Mouse (Mus musculus) ES-Bruce4 (cell line): ENCODE data around the gene Lmtk3. TPM values are rescaled to one million over a fixed set of nuclear protein-coding genes. Genes with fewer than 3 reads are reported as not detected.

ENCODE experiments used
- H3K27ac ChIP-seq: 2 replicates; pipeline ENCODE4 v1.5.1; 2012; ENCODE audit warnings: low read length, inconsistent platforms; ENCODE audit not compliant: insufficient read depth
- H3K27me3 ChIP-seq: 2 replicates; pipeline ENCODE4 v1.6.1; 2012; ENCODE audit warnings: mild to moderate bottlenecking, low read length, inconsistent platforms; ENCODE audit not compliant: control insufficient read depth, poor library complexity, insufficient read depth, severe bottlenecking
- H3K36me3 ChIP-seq: 2 replicates; pipeline ENCODE4 v1.6.1; 2012; ENCODE audit warnings: inconsistent platforms, mild to moderate bottlenecking, low read length, moderate library complexity; ENCODE audit not compliant: control insufficient read depth, poor library complexity, insufficient read depth, severe bottlenecking
- H3K4me1 ChIP-seq: one replicate; pipeline ENCODE4 v1.8.1; 2011; ENCODE audit warnings: low read length; ENCODE audit not compliant: control insufficient read depth, insufficient read depth
- H3K4me3 ChIP-seq: 2 replicates; pipeline ENCODE4 v1.5.1; 2011; ENCODE audit warnings: low read depth, mild to moderate bottlenecking, low read length
- H3K9ac ChIP-seq: 2 replicates; pipeline ENCODE4 v1.6.1; 2012; ENCODE audit warnings: low read depth, mild to moderate bottlenecking, inconsistent platforms; ENCODE audit not compliant: poor library complexity, severe bottlenecking
- H3K9me3 ChIP-seq: replicated peaks from 2 replicates; pipeline ENCODE4 v1.6.1; 2012; ENCODE audit warnings: mild to moderate bottlenecking, low read length, inconsistent platforms; ENCODE audit not compliant: control insufficient read depth, poor library complexity, insufficient read depth, severe bottlenecking
- CTCF ChIP-seq: IDR thresholded peaks from one replicate; pipeline ENCODE4 v1.8.1; 2011; ENCODE audit warnings: low read depth, low read length
- EP300 ChIP-seq: IDR thresholded peaks from 2 replicates; pipeline ENCODE4 v1.6.1; 2011; ENCODE audit warnings: low read depth, low read length; ENCODE audit not compliant: insufficient read depth
- POLR2A ChIP-seq: IDR thresholded peaks from one replicate; pipeline ENCODE4 v1.8.1; 2011; ENCODE audit warnings: low read length; ENCODE audit not compliant: insufficient read depth
- polyA plus RNA-seq: library from polyadenylated mRNA; stranded (reverse); fragments of >200 nt; gene quantifications from 2 replicates; pipeline ENCODE4 v1.2.4, GENCODE M21; 2011; ENCODE audit warnings: low read depth; ENCODE audit not compliant: missing spikeins, insufficient read depth, insufficient read length

Lmtk3 gene
- polyA plus RNA-seq, 1 experiment = 9.6 TPM

GRCm38 (mm10) chr7:45814841-45815240 is 31.3 kb downstream of the Lmtk3 start:
- Histone ChIP-seq H3K9ac (no peak overlapping the region), H3K27me3 (no peaks in the 10 kb centered on the region), H3K4me3 (no peak overlapping the region), H3K9me3 (no peaks in the 10 kb centered on the region), H3K4me1 (no peaks in the 10 kb centered on the region), H3K36me3 (peaks cover 23% of the 10 kb centered on the region), H3K27ac (no peak overlapping the region)
- TF ChIP-seq POLR2A (no peak), CTCF (no peak), EP300 (no peak)

- H3K9ac ChIP-seq = no peak overlapping the region
- TF ChIP-seq CTCF = no peak
- TF ChIP-seq EP300 = no peak
- no peak for TF ChIP-seq POLR2A
- H3K27me3 ChIP-seq = no peaks in the 10 kb centered on the region
- no peak overlapping the region for H3K4me3 ChIP-seq
- H3K36me3 ChIP-seq = peaks cover 17% of the 10 kb centered on the region
- no peaks in the 10 kb centered on the region for H3K4me1 ChIP-seq
- no peak overlapping the region for H3K27ac ChIP-seq
- H3K9me3 ChIP-seq = no peaks in the 10 kb centered on the region
Observed at GRCm38 (mm10) chr7:45815323-45815983, 31.9 kb downstream of the Lmtk3 start.

GRCm38 (mm10) chr7:45815984-45816351 is 32.4 kb downstream of the Lmtk3 start:
- H3K9ac ChIP-seq = no peak overlapping the region
- H3K9me3 ChIP-seq = no peaks in the 10 kb centered on the region
- H3K4me1 ChIP-seq = no peaks in the 10 kb centered on the region
- no peak overlapping the region for H3K4me3 ChIP-seq
- no peak for TF ChIP-seq CTCF
- no peak for TF ChIP-seq POLR2A
- no peak for TF ChIP-seq EP300
- peaks cover 12% of the 10 kb centered on the region for H3K36me3 ChIP-seq
- H3K27ac ChIP-seq = no peak overlapping the region
- no peaks in the 10 kb centered on the region for H3K27me3 ChIP-seq

- Histone ChIP-seq H3K36me3 (peaks cover 7% of the 10 kb centered on the region), H3K9me3 (no peaks in the 10 kb centered on the region), H3K4me3 (peak overlapping the region; percentile 54), H3K4me1 (no peaks in the 10 kb centered on the region), H3K27me3 (no peaks in the 10 kb centered on the region), H3K9ac (peak overlapping the region; percentile 54), H3K27ac (no peak overlapping the region)
- no peak for TF ChIP-seq CTCF
- TF ChIP-seq POLR2A = no peak
- TF ChIP-seq EP300 = no peak
Observed at GRCm38 (mm10) chr7:45819843-45820242, 36.3 kb downstream of the Lmtk3 start.

GRCm38 (mm10) chr7:45820913-45821312 is 37.4 kb downstream of the Lmtk3 start:
- H3K4me3 ChIP-seq = no peak overlapping the region
- H3K4me1 ChIP-seq = no peaks in the 10 kb centered on the region
- H3K36me3 ChIP-seq = peaks cover 18% of the 10 kb centered on the region
- H3K27ac ChIP-seq = no peak overlapping the region
- no peaks in the 10 kb centered on the region for H3K27me3 ChIP-seq
- no peak overlapping the region for H3K9ac ChIP-seq
- no peaks in the 10 kb centered on the region for H3K9me3 ChIP-seq
- TF ChIP-seq CTCF (no peak), POLR2A (no peak), EP300 (no peak)

GRCm38 (mm10) chr7:45824598-45824997 is 41.1 kb downstream of the Lmtk3 start, which contains the start of gene Kcnj14:
TSS of gene Kcnj14 (minus strand) at chr7:45824782.
- H3K36me3 ChIP-seq = peaks cover 48% of the 10 kb centered on the region
- no peak for TF ChIP-seq EP300
- no peak for TF ChIP-seq CTCF
- TF ChIP-seq POLR2A = no peak
- no peaks in the 10 kb centered on the region for H3K9me3 ChIP-seq
- H3K4me1 ChIP-seq = no peaks in the 10 kb centered on the region
- H3K9ac ChIP-seq = no peak within 1 kb of the TSS
- H3K27ac ChIP-seq = no peak within 1 kb of the TSS
- H3K27me3 ChIP-seq = no peaks in the 10 kb centered on the region
- no peak within 1 kb of the TSS for H3K4me3 ChIP-seq
